Mouse (Mus musculus) frontal cortex, adult 2 months (tissue): Measurements from ENCODE around the gene Itga8. TPM values are rescaled to one million over a fixed set of nuclear protein-coding genes. Genes with fewer than 3 reads are reported as not detected.
A peak's percentile ranks its signal among the peaks of the same experiment; 100 is the strongest.

ENCODE experiments used
- DNase-seq, 2 experiments: peaks; one replicate each; pipeline ENCODE4 v3.0.0; 2022; ENCODE audit warnings: low spot score in 1 of 2; ENCODE audit errors: extremely low spot score in 1 of 2
- polyA plus RNA-seq: library from polyadenylated mRNA; depleted of rRNA; stranded (reverse); fragments of >200 nt; gene quantifications from 2 replicates; pipeline ENCODE4 v1.2.3, GENCODE M21; 2012; rRNA removed

Gene Itga8
- polyA plus RNA-seq: 4.0 and 7.5 TPM in 2 replicates

- peak in 1 of 2 experiments; percentile 91 for DNase-seq
Measured at GRCm38 (mm10) chr2:12301431-12302170, at the start of gene Itga8. TSS of gene Itga8 (minus strand) at chr2:12301922.

- DNase-seq: no peak
Measured at GRCm38 (mm10) chr2:12348914-12349313, 47.2 kb upstream of the Itga8 start.

- no peak for DNase-seq
Measured at GRCm38 (mm10) chr2:12331962-12332361, 30.2 kb upstream of the Itga8 start.

- no peak for DNase-seq
Measured at GRCm38 (mm10) chr2:12329620-12330019, 27.9 kb upstream of the Itga8 start.

GRCm38 (mm10) chr2:12329068-12329407, 27.3 kb upstream of the Itga8 start:
- DNase-seq: no peak

GRCm38 (mm10) chr2:12328355-12329067, 26.8 kb upstream of the Itga8 start:
- DNase-seq: no peak

- DNase-seq: no peak
Measured at GRCm38 (mm10) chr2:12327691-12328354, 26.1 kb upstream of the Itga8 start.

- no peak for DNase-seq
Measured at GRCm38 (mm10) chr2:12327216-12327615, 25.5 kb upstream of the Itga8 start.

GRCm38 (mm10) chr2:12325868-12326267, 24.1 kb upstream of the Itga8 start:
- DNase-seq: no peak

- no peak for DNase-seq
Measured at GRCm38 (mm10) chr2:12325417-12325816, 23.7 kb upstream of the Itga8 start.

GRCm38 (mm10) chr2:12320914-12321313, 19.2 kb upstream of the Itga8 start:
- DNase-seq: no peak

GRCm38 (mm10) chr2:12318715-12319114, 17.0 kb upstream of the Itga8 start:
- no peak for DNase-seq

- DNase-seq: no peak
Measured at GRCm38 (mm10) chr2:12318036-12318435, 16.3 kb upstream of the Itga8 start.

GRCm38 (mm10) chr2:12317343-12317742, 15.6 kb upstream of the Itga8 start:
- no peak for DNase-seq

- no peak for DNase-seq
Measured at GRCm38 (mm10) chr2:12316361-12316760, 14.6 kb upstream of the Itga8 start.

GRCm38 (mm10) chr2:12314028-12314427, 12.3 kb upstream of the Itga8 start:
- DNase-seq: no peak

GRCm38 (mm10) chr2:12308466-12308865, 6.7 kb upstream of the Itga8 start:
- DNase-seq: no peak

GRCm38 (mm10) chr2:12307311-12307710, 5.6 kb upstream of the Itga8 start:
- DNase-seq: no peak

GRCm38 (mm10) chr2:12305064-12305650, 3.4 kb upstream of the Itga8 start:
- DNase-seq: no peak

GRCm38 (mm10) chr2:12300449-12301228, 1.1 kb downstream of the Itga8 start:
- no peak for DNase-seq
